Mouse (Mus musculus): Measurements from ENCODE around the gene Actr2. TPM values are rescaled to one million over a fixed set of nuclear protein-coding genes. Genes with fewer than 3 reads are reported as not detected.
"Not testable (repeated sequence)": the region's sequence is repeated elsewhere in the genome, so short reads cannot be mapped to it uniquely, and the experiment has no call there.

The Actr2 gene
- polyA plus RNA-seq, 1 experiment, result 392 TPM

- Histone ChIP-seq H3K27ac (ENCODE audit: insufficient read depth, low read depth, low read length) (no peak overlapping the region), H3K4me1 (ENCODE audit: control insufficient read depth, insufficient read depth, low read length) (peaks cover 12% of the 10 kb centered on the region), H3K4me3 (ENCODE audit: insufficient read depth, low read length) (no peak overlapping the region)
- TF ChIP-seq CTCF (IDR thresholded peaks at IDR 0.05; ENCODE audit: low read depth, low read length), result no peak
- no peak for TF ChIP-seq POLR2A (IDR thresholded peaks at IDR 0.05; ENCODE audit: borderline replicate concordance, low read depth, low read length)
These were observed 39.9 kb downstream of the Actr2 start for GRCm38 (mm10) chr11:20072826-20073225.

- peaks cover 12% of the 10 kb centered on the region for H3K4me1 ChIP-seq (ENCODE audit: control insufficient read depth, insufficient read depth, low read length)
- H3K27ac ChIP-seq (ENCODE audit: insufficient read depth, low read depth, low read length), result no peak overlapping the region
- TF ChIP-seq POLR2A (IDR thresholded peaks at IDR 0.05; ENCODE audit: borderline replicate concordance, low read depth, low read length), result no peak
- TF ChIP-seq CTCF (IDR thresholded peaks at IDR 0.05; ENCODE audit: low read depth, low read length), result no peak
- H3K4me3 ChIP-seq (ENCODE audit: insufficient read depth, low read length), result no peak overlapping the region
These were observed 40.5 kb downstream of the Actr2 start for GRCm38 (mm10) chr11:20072174-20072573.

DNA sequence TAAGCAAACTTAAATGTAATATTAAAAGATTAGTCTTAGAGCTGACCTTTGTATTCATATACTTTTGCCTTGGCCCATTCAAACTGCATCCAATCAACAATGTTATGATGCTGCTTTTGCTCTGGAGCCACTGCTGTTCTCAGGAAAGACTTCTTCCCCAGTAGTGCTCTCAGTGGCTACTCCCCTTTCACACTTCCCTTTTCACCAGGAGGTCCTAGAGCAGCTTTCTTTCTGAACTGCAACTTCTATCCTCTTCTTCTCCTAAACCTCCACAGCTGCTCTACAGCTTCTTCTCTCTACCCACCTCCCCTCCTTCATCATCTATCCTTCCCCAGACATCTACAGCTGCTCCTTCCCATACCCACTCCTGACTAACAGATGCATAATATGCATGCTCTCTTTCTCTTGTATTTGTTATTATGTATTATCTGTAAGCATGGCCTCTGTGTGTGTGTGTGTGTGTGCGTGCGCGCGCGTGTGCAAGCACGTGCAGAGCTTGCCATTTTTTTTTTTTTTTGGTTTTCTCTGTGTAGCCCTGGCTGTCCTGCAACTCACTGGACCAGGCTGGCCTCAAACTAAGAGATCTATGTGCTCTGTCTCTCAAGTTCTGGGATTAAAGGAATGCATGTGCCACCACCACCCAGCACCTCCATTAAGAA lies 44.2 kb downstream of the Actr2 start:
- no peak for TF ChIP-seq POLR2A (IDR thresholded peaks at IDR 0.05; ENCODE audit: borderline replicate concordance, low read depth, low read length)
- TF ChIP-seq CTCF (IDR thresholded peaks at IDR 0.05; ENCODE audit: low read depth, low read length), result no peak
- Histone ChIP-seq H3K4me3 (ENCODE audit: insufficient read depth, low read length) (no peak overlapping the region), H3K27ac (ENCODE audit: insufficient read depth, low read depth, low read length) (no peak overlapping the region), H3K4me1 (ENCODE audit: control insufficient read depth, insufficient read depth, low read length) (peaks cover 12% of the 10 kb centered on the region)

DNA sequence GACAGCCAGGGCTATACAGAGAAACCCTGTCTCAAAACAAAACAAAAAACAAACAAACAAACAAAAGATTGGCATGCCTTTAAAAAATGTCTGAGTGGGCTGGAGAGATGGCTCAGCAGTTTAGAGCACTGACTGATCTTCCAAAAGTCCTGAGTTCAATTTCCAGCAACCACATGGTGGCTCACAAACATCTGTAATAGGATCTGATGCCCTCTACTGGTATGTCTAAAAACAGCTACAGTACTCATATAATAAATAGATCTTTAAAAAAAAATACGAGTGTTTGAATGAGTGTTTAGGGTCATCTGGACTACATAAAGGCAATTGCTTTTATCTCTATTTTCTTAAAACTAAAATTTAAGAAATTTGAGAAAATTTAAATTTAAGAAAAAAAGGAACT lies 45.2 kb downstream of the Actr2 start:
- Histone ChIP-seq H3K27ac (ENCODE audit: insufficient read depth, low read depth, low read length) (no peak overlapping the region), H3K4me1 (ENCODE audit: control insufficient read depth, insufficient read depth, low read length) (peaks cover 12% of the 10 kb centered on the region), H3K4me3 (ENCODE audit: insufficient read depth, low read length) (no peak overlapping the region)
- TF ChIP-seq POLR2A (IDR thresholded peaks at IDR 0.05; ENCODE audit: borderline replicate concordance, low read depth, low read length) (no peak), CTCF (IDR thresholded peaks at IDR 0.05; ENCODE audit: low read depth, low read length) (no peak)

- H3K4me3 ChIP-seq (ENCODE audit: insufficient read depth, low read length), result no peak overlapping the region
- H3K27ac ChIP-seq (ENCODE audit: insufficient read depth, low read depth, low read length), result no peak overlapping the region
- H3K4me1 ChIP-seq (ENCODE audit: control insufficient read depth, insufficient read depth, low read length), result peaks cover 12% of the 10 kb centered on the region
- TF ChIP-seq POLR2A (IDR thresholded peaks at IDR 0.05; ENCODE audit: borderline replicate concordance, low read depth, low read length), result no peak
- TF ChIP-seq CTCF (IDR thresholded peaks at IDR 0.05; ENCODE audit: low read depth, low read length), result no peak
These were observed 46.6 kb downstream of the Actr2 start for GRCm38 (mm10) chr11:20066106-20066505.

DNA sequence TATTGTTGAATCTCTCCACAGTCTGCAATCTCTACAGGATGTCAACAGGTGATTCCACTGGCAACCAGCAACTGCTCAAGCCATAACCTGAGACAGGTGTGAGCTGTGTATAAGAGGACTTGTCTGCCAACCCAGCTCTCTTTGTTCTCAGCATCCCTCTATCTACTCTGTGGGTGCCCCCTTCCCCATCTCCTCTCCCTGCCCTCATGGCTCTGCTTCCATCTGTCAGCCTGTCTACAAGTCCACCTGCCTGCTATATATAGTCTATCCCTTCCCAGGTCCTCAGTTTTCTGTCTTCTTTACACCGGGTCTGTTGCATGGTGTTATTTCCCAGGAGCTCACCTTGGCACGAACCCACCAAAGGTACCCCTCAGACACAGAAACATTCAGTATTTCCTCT lies 47.8 kb downstream of the Actr2 start:
- Histone ChIP-seq H3K4me1 (ENCODE audit: control insufficient read depth, insufficient read depth, low read length) (peaks cover 7% of the 10 kb centered on the region), H3K4me3 (ENCODE audit: insufficient read depth, low read length) (no peak overlapping the region), H3K27ac (ENCODE audit: insufficient read depth, low read depth, low read length) (no peak overlapping the region)
- TF ChIP-seq CTCF (IDR thresholded peaks at IDR 0.05; ENCODE audit: low read depth, low read length), result no peak
- no peak for TF ChIP-seq POLR2A (IDR thresholded peaks at IDR 0.05; ENCODE audit: borderline replicate concordance, low read depth, low read length)

DNA sequence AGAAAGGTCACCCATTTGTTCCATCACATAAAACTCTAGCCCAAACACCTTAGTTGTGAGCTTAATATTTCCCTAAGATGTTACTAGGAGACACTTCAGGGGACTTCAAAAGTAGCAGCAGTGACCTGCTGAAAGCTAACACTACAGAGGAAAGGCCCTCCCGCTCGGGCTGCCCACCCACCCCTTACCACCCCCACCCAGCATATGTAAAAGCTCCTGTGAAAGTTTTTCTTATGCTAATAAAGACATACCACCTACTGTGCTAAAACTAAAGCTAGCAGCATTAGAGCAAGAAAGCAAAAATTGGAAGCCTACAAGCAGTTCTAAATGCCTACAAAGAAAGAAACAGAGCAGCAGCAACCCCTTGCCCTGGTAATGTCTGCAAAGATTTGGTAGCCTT lies 48.6 kb downstream of the Actr2 start:
- H3K27ac ChIP-seq (ENCODE audit: insufficient read depth, low read depth, low read length); H3K4me1 ChIP-seq (ENCODE audit: control insufficient read depth, insufficient read depth, low read length); H3K4me3 ChIP-seq (ENCODE audit: insufficient read depth, low read length): not testable (repeated sequence)

- not testable (repeated sequence) for H3K27ac ChIP-seq (ENCODE audit: insufficient read depth, low read depth, low read length); H3K4me3 ChIP-seq (ENCODE audit: insufficient read depth, low read length); H3K4me1 ChIP-seq (ENCODE audit: control insufficient read depth, insufficient read depth, low read length)
These were observed 49.9 kb downstream of the Actr2 start for GRCm38 (mm10) chr11:20062801-20063200.

DNA sequence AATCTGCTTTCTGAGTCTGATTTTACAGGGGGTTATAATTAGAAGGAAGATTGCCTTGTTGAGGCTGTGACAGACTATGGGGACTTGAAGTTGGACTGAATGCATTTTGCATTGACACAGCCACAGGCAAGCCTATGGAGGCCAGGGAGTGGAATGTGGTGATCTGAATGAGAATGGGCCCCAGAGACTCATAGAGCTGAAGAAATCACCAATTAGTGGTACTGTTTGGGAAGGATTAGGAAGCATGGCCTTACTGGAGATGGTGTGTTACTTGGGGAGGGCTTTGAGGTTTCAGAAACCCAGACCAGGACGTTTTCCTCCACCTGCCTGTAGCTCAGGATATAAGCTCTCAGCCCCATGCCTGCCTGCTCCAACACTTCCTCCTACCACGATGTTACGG lies 53.0 kb downstream of the Actr2 start:
- TF ChIP-seq POLR2A (IDR thresholded peaks at IDR 0.05; ENCODE audit: borderline replicate concordance, low read depth, low read length) (no peak), CTCF (IDR thresholded peaks at IDR 0.05; ENCODE audit: low read depth, low read length) (no peak)
- H3K4me3 ChIP-seq (ENCODE audit: insufficient read depth, low read length), result no peak overlapping the region
- H3K27ac ChIP-seq (ENCODE audit: insufficient read depth, low read depth, low read length), result no peak overlapping the region
- H3K4me1 ChIP-seq (ENCODE audit: control insufficient read depth, insufficient read depth, low read length), result no peaks in the 10 kb centered on the region

GRCm38 (mm10) chr11:20057429-20057828 lies 55.3 kb downstream of the Actr2 start:
- TF ChIP-seq POLR2A (IDR thresholded peaks at IDR 0.05; ENCODE audit: borderline replicate concordance, low read depth, low read length), result no peak
- TF ChIP-seq CTCF (IDR thresholded peaks at IDR 0.05; ENCODE audit: low read depth, low read length), result no peak
- Histone ChIP-seq H3K27ac (ENCODE audit: insufficient read depth, low read depth, low read length) (no peak overlapping the region), H3K4me3 (ENCODE audit: insufficient read depth, low read length) (no peak overlapping the region), H3K4me1 (ENCODE audit: control insufficient read depth, insufficient read depth, low read length) (no peaks in the 10 kb centered on the region)

GRCm38 (mm10) chr11:20056168-20056567 lies 56.5 kb downstream of the Actr2 start:
- Histone ChIP-seq H3K4me1 (ENCODE audit: control insufficient read depth, insufficient read depth, low read length) (no peaks in the 10 kb centered on the region), H3K27ac (ENCODE audit: insufficient read depth, low read depth, low read length) (no peak overlapping the region), H3K4me3 (ENCODE audit: insufficient read depth, low read length) (no peak overlapping the region)
- no peak for TF ChIP-seq CTCF (IDR thresholded peaks at IDR 0.05; ENCODE audit: low read depth, low read length)
- no peak for TF ChIP-seq POLR2A (IDR thresholded peaks at IDR 0.05; ENCODE audit: borderline replicate concordance, low read depth, low read length)
